Mouse (Mus musculus) embryonic facial prominence, embryonic 13.5 days (tissue): ENCODE data around the gene Galnt16. TPM values are rescaled to one million over a fixed set of nuclear protein-coding genes. Genes with fewer than 3 reads are reported as not detected.

ENCODE experiments used
- polyA plus RNA-seq: library from polyadenylated mRNA; unstranded; fragments of >200 nt; fragmentation: Nextera tagmentation; extraction: Ambion mirVana; gene quantifications from 2 replicates; pipeline ENCODE4 v1.2.1, GENCODE M21; 2015

Gene Galnt16
- polyA plus RNA-seq, 1 experiment from 2014 or later, result 12.2 TPM

Other genes with a start within 250 kb of the Galnt16 start
- 14.2 and 15.4 TPM in 2 replicates for gene Dcaf5, start 81.7 kb upstream of the Galnt16 start, polyA plus RNA-seq
- 28.1 and 30.5 TPM in 2 replicates for gene Exd2, start 55.2 kb upstream of the Galnt16 start, polyA plus RNA-seq
- 23.4 and 24.2 TPM in 2 replicates for gene Slc39a9, start 125.6 kb downstream of the Galnt16 start, polyA plus RNA-seq
- 316 and 333 TPM in 2 replicates for gene Erh, start 126.1 kb downstream of the Galnt16 start, polyA plus RNA-seq
- gene Plekhd1, start 174.3 kb downstream of the Galnt16 start, polyA plus RNA-seq, result 0.07 and 0.21 TPM in 2 replicates
- 0.25 and 0.42 TPM in 2 replicates for gene Ccdc177, start 242.4 kb downstream of the Galnt16 start, polyA plus RNA-seq